Mouse (Mus musculus) mammary gland, adult 2 months (tissue): ENCODE measurements around the gene Shmt2. TPM values are rescaled to one million over a fixed set of nuclear protein-coding genes. Genes with fewer than 3 reads are reported as not detected.

Source experiments
- polyA plus RNA-seq: library from polyadenylated mRNA; depleted of rRNA; stranded (reverse); fragments of >200 nt; gene quantifications from 2 replicates; pipeline ENCODE4 v1.2.3, GENCODE M21; 2012; ENCODE audit warnings: low replicate concordance; rRNA removed

Shmt2 gene
- 66.4 and 84.1 TPM in 2 replicates for polyA plus RNA-seq

GRCm38 (mm10) chr10:127522088-127522581 is at the start of gene Shmt2:
Shmt2 (minus strand) TSS chr10:127522444.

GRCm38 (mm10) chr10:127534036-127534928 is 12.0 kb upstream of the Shmt2 start, which contains the start of gene Nxph4:
Nxph4 (minus strand) TSS chr10:127534559.

GRCm38 (mm10) chr10:127514764-127515163 is 7.5 kb downstream of the Shmt2 start, which contains the start of gene Ndufa4l2:
Ndufa4l2 (plus strand) TSS chr10:127514967.

GRCm38 (mm10) chr10:127500894-127501893 is 21.1 kb downstream of the Shmt2 start, which contains the start of gene Stac3:
Stac3 (plus strand) TSS chr10:127501686.

Other genes starting within 250 kb of the Shmt2 start
- gene Mbd6, start 233.4 kb downstream of the Shmt2 start, polyA plus RNA-seq: 31.3 and 85.1 TPM in 2 replicates
- 59.7 TPM in 2 replicates for gene Mars, start 210.7 kb downstream of the Shmt2 start, polyA plus RNA-seq
- 29.3 and 60.2 TPM in 2 replicates for gene Arhgap9, start 200.5 kb downstream of the Shmt2 start, polyA plus RNA-seq
- gene Gli1, start 180.5 kb downstream of the Shmt2 start, polyA plus RNA-seq: 4.5 and 4.9 TPM in 2 replicates
- gene Inhbe, start 168.0 kb downstream of the Shmt2 start, polyA plus RNA-seq: 0.07 TPM in 1 of 2 replicates, not detected in the other
- gene Inhbc, start 152.0 kb downstream of the Shmt2 start, polyA plus RNA-seq: 0.19 TPM in 1 of 2 replicates, not detected in the other
- 105 and 111 TPM in 2 replicates for gene R3hdm2, start 142.1 kb downstream of the Shmt2 start, polyA plus RNA-seq
- 1.9 and 95.5 TPM in 2 replicates for gene Stac3, start 20.8 kb downstream of the Shmt2 start, polyA plus RNA-seq
- gene Ndufa4l2, start 7.5 kb downstream of the Shmt2 start, polyA plus RNA-seq: 35.3 and 42.8 TPM in 2 replicates
- gene Nxph4, start 12.1 kb upstream of the Shmt2 start, polyA plus RNA-seq: 0.07 and 0.23 TPM in 2 replicates
- gene Lrp1, start 98.7 kb upstream of the Shmt2 start, polyA plus RNA-seq: 145 and 233 TPM in 2 replicates
- gene Stat6, start 120.5 kb upstream of the Shmt2 start, polyA plus RNA-seq: 105 and 131 TPM in 2 replicates
- gene Nemp1, start 144.5 kb upstream of the Shmt2 start, polyA plus RNA-seq: 2.1 and 4.4 TPM in 2 replicates
- gene Nab2, start 146.1 kb upstream of the Shmt2 start, polyA plus RNA-seq: 25.9 and 51.9 TPM in 2 replicates
- gene Myo1a, start 182.7 kb upstream of the Shmt2 start, polyA plus RNA-seq: 0.23 and 0.26 TPM in 2 replicates
- not detected in 2 replicates for gene Tac2, start 202.0 kb upstream of the Shmt2 start, polyA plus RNA-seq
- gene Zbtb39, start 217.1 kb upstream of the Shmt2 start, polyA plus RNA-seq: 5.9 and 7.3 TPM in 2 replicates
- gene Gpr182, start 229.3 kb upstream of the Shmt2 start, polyA plus RNA-seq: 14.4 and 16.8 TPM in 2 replicates
- gene Rdh1, start 237.3 kb upstream of the Shmt2 start, polyA plus RNA-seq: 0.08 and 0.27 TPM in 2 replicates
- 0.12 and 0.85 TPM in 2 replicates for gene Rdh16f1, start 237.3 kb upstream of the Shmt2 start, polyA plus RNA-seq